Mouse (Mus musculus) E14TG2a.4 (cell line): ENCODE data around the gene Ifi27l2a.

Source experiments
- H3K27me3 ChIP-seq: 2 replicates; pipeline ENCODE4 v1.6.1; 2014; ENCODE audit warnings: low read length, control low read depth; ENCODE audit not compliant: insufficient read depth
- H3K36me3 ChIP-seq: 2 replicates; pipeline ENCODE4 v1.6.1; 2014; ENCODE audit warnings: low read length, control low read depth; ENCODE audit not compliant: insufficient read depth
- H3K4me1 ChIP-seq: replicated peaks from 2 replicates; pipeline ENCODE4 v1.6.1; 2014; ENCODE audit warnings: low read depth, low read length, control low read depth
- H3K4me3 ChIP-seq: replicated peaks from 2 replicates; pipeline ENCODE4 v1.5.1; 2014; ENCODE audit warnings: mild to moderate bottlenecking, low read length
- H3K9me3 ChIP-seq: 2 replicates; pipeline ENCODE4 v1.6.1; 2014; ENCODE audit warnings: low read length, control low read depth
- CTCF ChIP-seq: conservative IDR thresholded peaks from 2 replicates; pipeline ENCODE4 v1.5.1; 2014; ENCODE audit warnings: low read length
- NANOG ChIP-seq: IDR thresholded peaks from 2 replicates; pipeline ENCODE4 v1.6.1; 2014; ENCODE audit warnings: borderline replicate concordance, low read length, mixed read lengths
- POU5F1 ChIP-seq: IDR thresholded peaks from 2 replicates; pipeline ENCODE4 v1.6.1; 2014; ENCODE audit warnings: low read length, borderline replicate concordance

Gene Ifi27l2a

DNA sequence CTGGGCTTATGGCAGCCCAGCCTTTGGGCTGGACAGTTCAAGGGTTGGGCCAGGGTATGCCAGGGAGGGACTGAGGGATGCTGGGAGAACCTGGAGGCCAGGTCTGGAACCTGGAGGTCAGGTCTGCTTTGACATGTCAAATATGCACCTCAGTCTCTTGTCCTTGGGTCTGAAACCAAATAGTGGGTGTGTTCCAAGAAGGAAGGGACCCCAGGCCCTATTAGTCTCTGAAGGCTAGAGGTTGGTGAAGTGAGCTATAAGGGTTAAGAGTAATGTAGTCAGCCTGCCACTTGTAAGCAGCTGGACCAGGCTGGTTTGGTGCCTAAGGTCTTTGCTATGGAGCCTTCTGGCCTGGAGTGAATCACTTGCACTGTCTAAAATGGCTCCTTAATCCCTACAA lies 8.6 kb downstream of the Ifi27l2a start:
- TF ChIP-seq CTCF (no peak), POU5F1 (no peak), NANOG (no peak)
- no peaks in the 10 kb centered on the region for H3K9me3 ChIP-seq
- no peaks in the 10 kb centered on the region for H3K36me3 ChIP-seq
- H3K4me3 ChIP-seq, result no peak overlapping the region
- no peaks in the 10 kb centered on the region for H3K4me1 ChIP-seq
- no peaks in the 10 kb centered on the region for H3K27me3 ChIP-seq

GRCm38 (mm10) chr12:103433986-103434731 lies 9.3 kb downstream of the Ifi27l2a start, which contains the start of gene Ifi27:
Gene Ifi27, plus strand, starts transcription at chr12:103434211.
- H3K9me3 ChIP-seq, result no peaks in the 10 kb centered on the region
- H3K36me3 ChIP-seq, result no peaks in the 10 kb centered on the region

DNA sequence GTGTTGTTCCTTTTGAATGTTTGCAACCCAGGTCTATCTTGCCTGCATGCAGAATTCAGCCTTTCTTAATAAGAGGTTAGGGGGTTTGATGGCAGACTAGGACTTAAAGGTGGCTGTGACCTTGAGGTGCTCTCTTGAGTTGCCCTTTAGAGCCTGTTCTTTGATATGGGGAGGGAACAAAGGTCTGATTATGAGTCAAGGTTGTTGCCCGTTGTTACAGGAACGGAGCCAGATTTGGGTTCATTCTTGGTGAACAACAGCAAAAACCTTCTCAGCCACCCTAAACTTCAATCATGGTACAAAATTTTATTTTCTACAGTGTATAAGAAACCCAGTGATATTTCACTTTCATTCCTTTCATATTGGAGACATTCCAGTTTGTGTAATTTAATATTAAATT lies 10.1 kb downstream of the Ifi27l2a start:
- Histone ChIP-seq H3K4me3 (no peak overlapping the region), H3K9me3 (no peaks in the 10 kb centered on the region), H3K36me3 (no peaks in the 10 kb centered on the region), H3K4me1 (no peaks in the 10 kb centered on the region), H3K27me3 (no peaks in the 10 kb centered on the region)
- no peak for TF ChIP-seq POU5F1

More at GRCm38 (mm10) chr12:103433986-103434731, 9.3 kb downstream of the Ifi27l2a start, which contains the start of gene Ifi27:
- no peak for TF ChIP-seq NANOG
- TF ChIP-seq CTCF, result no peak
- TF ChIP-seq POU5F1, result no peak
- no peaks in the 10 kb centered on the region for H3K27me3 ChIP-seq
- H3K4me1 ChIP-seq, result no peaks in the 10 kb centered on the region
- H3K4me3 ChIP-seq, result no peak within 1 kb of the TSS

- H3K27me3 ChIP-seq, result no peaks in the 10 kb centered on the region
- H3K9me3 ChIP-seq, result no peaks in the 10 kb centered on the region
- peak; percentile 23 for TF ChIP-seq CTCF
- no peak for TF ChIP-seq POU5F1
- TF ChIP-seq NANOG, result no peak
- no peak overlapping the region for H3K4me3 ChIP-seq
- peaks cover 30% of the 10 kb centered on the region for H3K4me1 ChIP-seq
- H3K36me3 ChIP-seq, result peaks cover 26% of the 10 kb centered on the region
Measured at GRCm38 (mm10) chr12:103426710-103427109, 16.8 kb downstream of the Ifi27l2a start.

DNA sequence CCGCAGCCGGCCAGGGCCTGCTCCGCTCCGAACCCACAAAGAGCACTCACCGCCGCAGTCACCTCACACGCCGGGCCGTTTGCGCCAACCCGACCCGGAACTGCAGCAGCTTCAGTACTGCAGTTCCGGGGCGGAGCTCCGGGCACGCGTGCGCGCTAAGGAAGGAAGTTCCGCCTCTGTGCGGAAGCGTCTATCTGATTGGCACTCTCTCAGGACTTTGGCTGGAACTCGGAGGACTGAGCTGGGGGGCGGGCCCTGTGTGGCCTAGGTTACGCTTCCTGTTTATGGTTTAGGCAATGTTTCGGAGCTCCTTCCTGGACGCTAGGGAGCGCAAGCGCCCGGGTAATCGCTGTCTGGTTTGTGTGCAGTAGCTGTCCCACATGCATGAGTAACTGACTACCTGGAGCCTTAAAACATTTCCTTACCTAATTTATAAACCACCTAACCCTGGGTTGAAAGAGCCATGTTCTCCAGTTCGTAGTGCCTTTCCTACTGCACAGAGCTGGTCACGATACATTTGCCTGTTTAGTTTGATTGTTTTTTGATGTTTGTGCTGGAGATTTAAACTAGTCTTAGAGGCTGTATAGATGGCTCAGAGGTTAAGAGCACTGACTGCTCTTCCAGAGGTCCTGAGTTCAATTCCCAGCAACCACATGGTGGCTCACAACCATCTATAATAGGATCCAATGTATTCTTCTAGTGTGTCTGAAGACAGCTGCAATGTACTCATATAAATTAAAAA lies 17.6 kb downstream of the Ifi27l2a start, which contains the start of gene Ddx24:
Gene Ddx24, minus strand, starts transcription at position 102 of the 742 bp plus-strand sequence.
- H3K27me3 ChIP-seq, result no peaks in the 10 kb centered on the region
- peaks cover 38% of the 10 kb centered on the region for H3K4me1 ChIP-seq
- TF ChIP-seq NANOG (no peak), POU5F1 (no peak), CTCF (peak; percentile 25)
- peak within 1 kb of the TSS; percentile 96 for H3K4me3 ChIP-seq
- no peaks in the 10 kb centered on the region for H3K9me3 ChIP-seq
- peaks cover 34% of the 10 kb centered on the region for H3K36me3 ChIP-seq

- Histone ChIP-seq H3K9me3 (no peaks in the 10 kb centered on the region), H3K36me3 (peaks cover 38% of the 10 kb centered on the region), H3K27me3 (no peaks in the 10 kb centered on the region), H3K4me1 (peaks cover 43% of the 10 kb centered on the region), H3K4me3 (peak overlapping the region; percentile 96)
- TF ChIP-seq NANOG (no peak), CTCF (no peak), POU5F1 (no peak)
Measured at GRCm38 (mm10) chr12:103425016-103425728, 18.3 kb downstream of the Ifi27l2a start.

- TF ChIP-seq CTCF (no peak), POU5F1 (no peak), NANOG (no peak)
- H3K27me3 ChIP-seq, result no peaks in the 10 kb centered on the region
- no peaks in the 10 kb centered on the region for H3K9me3 ChIP-seq
- peaks cover 100% of the 10 kb centered on the region for H3K36me3 ChIP-seq
- H3K4me1 ChIP-seq, result peaks cover 3% of the 10 kb centered on the region; the same call in 1 of the 2 replicates
- H3K4me3 ChIP-seq, result no peak overlapping the region
Measured at GRCm38 (mm10) chr12:103408144-103408543, 35.3 kb downstream of the Ifi27l2a start.

DNA sequence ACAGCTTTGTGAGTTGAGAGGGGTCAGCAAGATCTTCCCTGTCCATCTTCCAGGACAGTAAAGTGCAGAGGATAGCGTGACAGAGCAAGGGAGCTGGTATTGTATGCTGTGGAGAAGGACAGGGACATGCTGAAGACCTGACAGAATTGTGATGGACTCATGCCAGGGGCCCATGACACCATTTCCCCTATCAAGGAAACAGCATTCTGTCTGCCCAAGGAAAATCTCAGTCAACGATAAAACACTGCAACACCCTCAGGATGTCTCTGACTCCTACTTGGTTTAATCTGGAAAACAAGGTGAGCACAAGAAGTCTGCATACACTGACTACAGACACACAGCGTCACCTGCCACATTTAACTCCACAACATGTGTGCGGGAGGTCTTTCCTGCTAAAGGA lies 35.8 kb downstream of the Ifi27l2a start, which contains the start of gene 9330161L09Rik:
Gene 9330161L09Rik, minus strand, starts transcription at position 101 of the 400 bp plus-strand sequence.
- H3K9me3 ChIP-seq, result no peaks in the 10 kb centered on the region
- no peak within 1 kb of the TSS for H3K4me3 ChIP-seq
- TF ChIP-seq POU5F1, result no peak
- TF ChIP-seq NANOG, result no peak
- no peak for TF ChIP-seq CTCF
- peaks cover 98% of the 10 kb centered on the region for H3K36me3 ChIP-seq
- no peaks in the 10 kb centered on the region for H3K27me3 ChIP-seq
- H3K4me1 ChIP-seq, result peaks cover 3% of the 10 kb centered on the region; the same call in 1 of the 2 replicates
